Mouse (Mus musculus) hindbrain, embryonic 12.5 days (tissue): Measurements from ENCODE around the gene Crybg3. TPM values are rescaled to one million over a fixed set of nuclear protein-coding genes. Genes with fewer than 3 reads are reported as not detected.

Source experiments
- ATAC-seq: fragments of 200-750 bp; cut with Nextera tagmentation; 2 replicates; pipeline ENCODE4 v1.8.0; 2017; ENCODE audit warnings: moderate TSS enrichment; ENCODE audit not compliant: low FRiP score
- H3K27ac ChIP-seq: fragments of 300-500 bp; sonication (generic); 2 replicates; pipeline ENCODE4 v1.5.1; 2016; ENCODE audit warnings: mild to moderate bottlenecking
- H3K27me3 ChIP-seq: fragments of 300-500 bp; sonication (generic); 2 replicates; pipeline ENCODE4 v1.6.1; 2016; ENCODE audit warnings: mild to moderate bottlenecking
- H3K36me3 ChIP-seq: fragments of 300-500 bp; sonication (generic); 2 replicates; pipeline ENCODE4 v1.6.1; 2016; ENCODE audit warnings: mild to moderate bottlenecking
- H3K4me1 ChIP-seq: fragments of 300-500 bp; sonication (generic); 2 replicates; pipeline ENCODE4 v1.6.1; 2016
- H3K4me2 ChIP-seq: fragments of 300-500 bp; sonication (generic); replicated peaks from 2 replicates; pipeline ENCODE4 v1.6.1; 2016; ENCODE audit warnings: mild to moderate bottlenecking
- H3K4me3 ChIP-seq: fragments of 300-500 bp; sonication (generic); 2 replicates; pipeline ENCODE4 v1.5.1; 2016; ENCODE audit warnings: mild to moderate bottlenecking
- H3K9ac ChIP-seq: fragments of 300-500 bp; sonication (generic); 2 replicates; pipeline ENCODE4 v1.6.1; 2016; ENCODE audit warnings: mild to moderate bottlenecking, moderate library complexity
- H3K9me3 ChIP-seq: fragments of 300-500 bp; sonication (generic); replicated peaks from 2 replicates; pipeline ENCODE4 v1.6.1; 2016; ENCODE audit warnings: mild to moderate bottlenecking
- WGBS: fragments of 180-500 bp; shearing (Covaris S2); methylation state at CpG from one replicate; pipeline ENCODE4 v1.1.7; 2016; 5-methylcytosine and 5-hydroxymethylcytosine counted together
- polyA plus RNA-seq: library from polyadenylated mRNA; unstranded; fragments of >200 nt; fragmentation: Nextera tagmentation; extraction: Ambion mirVana; gene quantifications from 2 replicates; pipeline ENCODE4 v1.2.1, GENCODE M21; 2016

Gene Crybg3
- polyA plus RNA-seq, 1 experiment from 2014 or later: 5.9 TPM

DNA sequence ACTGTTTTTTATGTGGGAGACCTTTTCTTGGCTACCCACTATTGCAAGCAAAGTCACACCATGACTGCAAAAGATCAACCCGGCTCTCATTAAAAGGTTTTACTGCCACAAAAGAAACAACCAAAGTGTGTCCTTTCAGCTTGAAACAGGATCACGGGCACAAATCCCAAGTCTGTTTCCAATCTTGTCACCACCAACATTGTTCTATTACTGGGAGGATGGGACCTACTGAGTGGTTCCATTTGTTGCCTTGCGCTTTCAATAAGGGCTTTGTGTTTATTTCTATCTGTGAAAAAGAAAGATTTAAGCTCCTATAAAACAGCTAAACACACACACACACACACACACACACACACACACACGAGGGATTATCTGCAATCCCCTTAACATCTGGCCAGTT lies 1.8 kb downstream of the Crybg3 start:
- Histone ChIP-seq H3K9me3 (no peaks in the 10 kb centered on the region), H3K27me3 (no peaks in the 10 kb centered on the region), H3K4me3 (peak overlapping the region; percentile 22), H3K9ac (no peak overlapping the region), H3K27ac (no peak overlapping the region), H3K4me1 (peaks cover 11% of the 10 kb centered on the region), H3K4me2 (peak overlapping the region; percentile 76), H3K36me3 (no peaks in the 10 kb centered on the region)
- ATAC-seq: no peak
- 36% methylated on average over 4 of the region's 4 CpGs for WGBS

GRCm38 (mm10) chr16:59597256-59597655 lies 3.5 kb downstream of the Crybg3 start:
- Histone ChIP-seq H3K9ac (no peak overlapping the region), H3K36me3 (no peaks in the 10 kb centered on the region), H3K27ac (no peak overlapping the region), H3K4me2 (no peak overlapping the region), H3K9me3 (no peaks in the 10 kb centered on the region), H3K4me1 (peaks cover 9% of the 10 kb centered on the region), H3K4me3 (no peak overlapping the region), H3K27me3 (no peaks in the 10 kb centered on the region)
- WGBS: 92% methylated on average over 6 of the region's 6 CpGs
- ATAC-seq: no peak

DNA sequence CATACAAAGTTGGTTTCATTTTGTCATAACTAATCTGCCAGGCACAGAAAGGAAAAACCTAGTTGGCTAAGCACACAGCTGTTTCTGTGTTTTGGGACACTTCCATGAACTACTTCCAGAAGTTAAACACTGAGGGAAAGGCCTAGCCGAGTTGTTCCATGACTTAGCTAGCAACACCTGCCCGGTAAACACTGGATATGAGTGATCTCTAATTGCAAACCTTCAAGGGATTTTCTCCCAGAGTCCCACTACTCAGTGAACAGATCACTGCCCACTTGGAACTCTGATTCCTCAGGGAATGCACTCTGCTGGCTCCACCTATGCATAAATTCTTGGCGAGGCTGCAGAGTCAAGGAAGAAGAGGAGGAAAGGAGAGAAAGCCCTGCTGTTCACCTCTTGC lies 6.1 kb downstream of the Crybg3 start:
- Histone ChIP-seq H3K9me3 (no peaks in the 10 kb centered on the region), H3K9ac (no peak overlapping the region), H3K36me3 (no peaks in the 10 kb centered on the region), H3K27ac (no peak overlapping the region), H3K4me2 (no peak overlapping the region), H3K4me3 (no peak overlapping the region), H3K27me3 (no peaks in the 10 kb centered on the region), H3K4me1 (peaks cover 5% of the 10 kb centered on the region)
- ATAC-seq: no peak
- 94% methylated on average over 3 of the region's 3 CpGs for WGBS

DNA sequence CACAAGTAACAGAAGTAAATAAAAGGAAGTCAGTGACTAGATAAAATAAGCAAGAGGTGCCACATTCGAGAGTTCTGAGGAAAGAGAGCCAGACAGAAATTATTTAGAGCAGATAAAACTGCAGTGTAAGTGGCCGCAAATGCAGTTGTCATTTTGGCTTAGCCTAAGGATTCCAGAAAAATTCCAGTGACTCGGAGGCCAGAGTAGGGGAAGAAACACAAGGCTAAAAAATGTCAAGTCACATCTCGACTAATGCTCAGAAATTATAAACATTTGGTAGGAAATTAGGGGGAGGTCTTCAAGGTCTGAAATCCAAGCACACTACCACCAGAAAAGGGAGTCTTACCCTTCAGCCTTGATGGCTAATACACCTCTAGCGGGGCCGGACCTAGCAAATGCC lies 10.0 kb downstream of the Crybg3 start:
- Histone ChIP-seq H3K4me3 (no peak overlapping the region), H3K4me2 (no peak overlapping the region), H3K27ac (no peak overlapping the region), H3K36me3 (no peaks in the 10 kb centered on the region), H3K9me3 (no peaks in the 10 kb centered on the region), H3K4me1 (0 out of 2 replicates have a peak, but pooled peaks cover 7% of the 10 kb centered on the region), H3K9ac (no peak overlapping the region), H3K27me3 (no peaks in the 10 kb centered on the region)
- 77% methylated on average over 6 of the region's 6 CpGs for WGBS
- no peak for ATAC-seq

DNA sequence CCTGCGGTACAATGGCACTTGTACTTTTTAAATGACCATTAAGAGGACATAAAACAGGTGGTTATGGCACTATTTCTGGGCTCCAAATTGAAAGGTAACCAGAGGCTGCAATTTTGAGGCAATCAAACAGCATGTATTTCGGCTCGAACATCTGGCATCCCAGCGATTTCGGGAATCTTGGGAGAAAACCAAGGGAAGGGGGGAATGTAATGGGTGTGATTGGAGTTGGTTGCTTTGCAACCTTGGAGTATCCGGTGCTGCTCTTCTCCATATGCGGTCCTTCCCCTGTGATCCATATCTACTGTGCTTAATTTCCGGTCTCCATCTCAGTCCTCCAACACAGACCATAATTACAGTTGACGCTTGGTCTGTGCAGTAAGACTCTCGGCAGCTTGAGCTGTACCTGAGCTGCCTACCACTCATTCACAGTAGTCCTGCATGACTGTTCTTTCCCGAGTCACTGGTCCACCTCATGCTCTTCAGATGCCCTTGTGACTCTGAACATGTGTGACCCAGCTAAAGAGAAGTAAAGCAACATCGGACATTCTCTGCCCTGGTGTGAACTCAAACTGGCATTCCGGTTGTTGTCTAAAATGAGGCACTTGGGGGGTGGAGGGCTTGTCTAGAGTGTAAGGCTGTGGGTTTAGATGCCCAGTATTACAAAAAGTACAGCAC lies 12.3 kb downstream of the Crybg3 start:
- H3K27me3 ChIP-seq: no peaks in the 10 kb centered on the region
- WGBS: 93% methylated on average over 13 of the region's 13 CpGs
- no peak overlapping the region for H3K4me3 ChIP-seq
- no peaks in the 10 kb centered on the region for H3K9me3 ChIP-seq
- H3K4me2 ChIP-seq: no peak overlapping the region
- H3K36me3 ChIP-seq: no peaks in the 10 kb centered on the region
- no peak overlapping the region for H3K27ac ChIP-seq
- no peak overlapping the region for H3K9ac ChIP-seq
- ATAC-seq: no peak
- H3K4me1 ChIP-seq: 0 out of 2 replicates have a peak, but pooled peaks cover 7% of the 10 kb centered on the region

GRCm38 (mm10) chr16:59587816-59588215 lies 13.0 kb downstream of the Crybg3 start:
- Histone ChIP-seq H3K9ac (no peak overlapping the region), H3K4me1 (0 out of 2 replicates have a peak, but pooled peaks cover 7% of the 10 kb centered on the region), H3K9me3 (no peaks in the 10 kb centered on the region), H3K4me2 (no peak overlapping the region), H3K36me3 (no peaks in the 10 kb centered on the region), H3K27ac (no peak overlapping the region), H3K4me3 (no peak overlapping the region), H3K27me3 (no peaks in the 10 kb centered on the region)
- ATAC-seq: no peak
- 93% methylated on average over 10 of the region's 10 CpGs for WGBS

DNA sequence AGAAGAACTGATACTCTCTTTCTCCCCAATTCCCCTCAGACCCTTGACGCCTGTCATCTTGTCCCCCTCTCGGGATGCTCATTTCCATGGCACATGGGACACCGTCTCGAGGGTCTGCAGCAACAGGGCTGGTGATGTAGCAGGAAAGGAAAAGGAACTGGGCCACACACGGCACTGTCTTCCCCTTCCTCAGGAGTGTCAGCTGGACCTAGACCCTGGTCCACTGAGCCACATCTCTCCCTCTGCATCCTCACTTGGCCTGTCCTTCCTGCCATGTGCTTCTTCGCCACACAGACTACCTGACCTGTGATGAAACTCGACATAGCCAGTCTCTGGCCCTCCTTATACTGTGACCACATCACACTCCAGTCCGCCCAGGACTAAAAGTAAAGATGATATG lies 13.9 kb downstream of the Crybg3 start:
- Histone ChIP-seq H3K9ac (no peak overlapping the region), H3K4me2 (no peak overlapping the region), H3K4me3 (no peak overlapping the region), H3K27ac (no peak overlapping the region), H3K27me3 (no peaks in the 10 kb centered on the region), H3K4me1 (0 out of 2 replicates have a peak, but pooled peaks cover 7% of the 10 kb centered on the region), H3K9me3 (no peaks in the 10 kb centered on the region), H3K36me3 (no peaks in the 10 kb centered on the region)
- no peak; the same call in 1 of the 2 replicates for ATAC-seq
- 86% methylated on average over 8 of the region's 8 CpGs for WGBS

DNA sequence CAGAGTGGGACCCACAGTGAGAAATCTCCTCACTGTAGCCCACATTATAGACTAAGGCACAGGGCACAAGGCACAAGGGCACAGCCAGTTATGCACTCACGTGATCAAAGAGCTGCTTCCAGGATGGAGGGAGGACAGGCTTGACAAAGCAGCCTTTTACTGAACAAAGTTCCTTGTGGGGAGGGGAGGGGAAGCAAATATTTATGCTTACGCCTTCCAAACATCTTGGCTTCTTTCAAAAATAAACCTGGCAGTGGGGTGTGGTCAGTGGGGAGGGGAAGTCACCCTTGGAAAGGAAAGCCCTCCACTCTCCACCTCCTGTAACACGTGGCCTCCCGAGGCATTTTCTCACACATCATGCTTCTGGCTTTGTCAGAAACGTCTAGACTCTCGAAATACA lies 14.5 kb downstream of the Crybg3 start:
- H3K4me3 ChIP-seq: no peak overlapping the region
- no peak overlapping the region for H3K4me2 ChIP-seq
- 0 out of 2 replicates have a peak, but pooled peaks cover 7% of the 10 kb centered on the region for H3K4me1 ChIP-seq
- H3K9me3 ChIP-seq: no peaks in the 10 kb centered on the region
- no peak overlapping the region for H3K27ac ChIP-seq
- ATAC-seq: peak; percentile 57; the same call in 1 of the 2 replicates
- no peaks in the 10 kb centered on the region for H3K36me3 ChIP-seq
- no peak overlapping the region for H3K9ac ChIP-seq
- WGBS: 58% methylated on average over 6 of the region's 6 CpGs
- H3K27me3 ChIP-seq: no peaks in the 10 kb centered on the region

- Histone ChIP-seq H3K9me3 (no peaks in the 10 kb centered on the region), H3K36me3 (no peaks in the 10 kb centered on the region), H3K27ac (no peak overlapping the region), H3K27me3 (no peaks in the 10 kb centered on the region), H3K4me1 (0 out of 2 replicates have a peak, but pooled peaks cover 7% of the 10 kb centered on the region), H3K4me2 (no peak overlapping the region), H3K4me3 (no peak overlapping the region), H3K9ac (no peak overlapping the region)
- ATAC-seq: no peak
- WGBS: 86% methylated on average over 4 of the region's 4 CpGs
Measured at GRCm38 (mm10) chr16:59585706-59586244, 15.0 kb downstream of the Crybg3 start.

GRCm38 (mm10) chr16:59583515-59583914 lies 17.3 kb downstream of the Crybg3 start:
- no peaks in the 10 kb centered on the region for H3K36me3 ChIP-seq
- H3K9ac ChIP-seq: no peak overlapping the region
- no peak overlapping the region for H3K4me2 ChIP-seq
- H3K27me3 ChIP-seq: no peaks in the 10 kb centered on the region
- 86% methylated on average over 5 of the region's 5 CpGs for WGBS
- H3K4me3 ChIP-seq: no peak overlapping the region
- no peaks in the 10 kb centered on the region for H3K9me3 ChIP-seq
- no peak overlapping the region for H3K27ac ChIP-seq
- ATAC-seq: no peak
- 0 out of 2 replicates have a peak, but pooled peaks cover 7% of the 10 kb centered on the region for H3K4me1 ChIP-seq

DNA sequence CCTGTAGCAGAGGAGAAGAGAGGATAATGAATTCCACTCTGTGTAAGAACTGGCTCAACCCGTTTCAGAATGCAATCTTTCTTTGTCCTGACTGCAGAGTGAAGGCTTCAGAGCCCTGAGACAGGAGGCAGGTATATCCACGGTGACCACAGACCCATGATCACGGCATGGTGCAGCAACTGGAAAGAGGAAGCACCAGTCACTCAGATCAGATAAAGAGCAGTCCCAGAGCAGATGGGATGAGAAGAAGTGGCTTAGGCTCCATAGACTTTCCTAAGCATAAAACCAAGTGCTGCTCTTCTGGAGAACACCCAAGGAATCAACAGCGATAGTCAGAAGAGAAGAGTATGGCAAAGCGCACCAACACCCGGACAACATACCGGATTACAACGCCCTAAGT lies 21.5 kb downstream of the Crybg3 start:
- Histone ChIP-seq H3K9me3 (no peaks in the 10 kb centered on the region), H3K27me3 (no peaks in the 10 kb centered on the region), H3K36me3 (no peaks in the 10 kb centered on the region), H3K4me3 (no peak overlapping the region), H3K27ac (no peak overlapping the region), H3K4me2 (no peak overlapping the region), H3K9ac (no peak overlapping the region), H3K4me1 (no peaks in the 10 kb centered on the region)
- WGBS: 90% methylated on average over 8 of the region's 8 CpGs
- no peak for ATAC-seq

DNA sequence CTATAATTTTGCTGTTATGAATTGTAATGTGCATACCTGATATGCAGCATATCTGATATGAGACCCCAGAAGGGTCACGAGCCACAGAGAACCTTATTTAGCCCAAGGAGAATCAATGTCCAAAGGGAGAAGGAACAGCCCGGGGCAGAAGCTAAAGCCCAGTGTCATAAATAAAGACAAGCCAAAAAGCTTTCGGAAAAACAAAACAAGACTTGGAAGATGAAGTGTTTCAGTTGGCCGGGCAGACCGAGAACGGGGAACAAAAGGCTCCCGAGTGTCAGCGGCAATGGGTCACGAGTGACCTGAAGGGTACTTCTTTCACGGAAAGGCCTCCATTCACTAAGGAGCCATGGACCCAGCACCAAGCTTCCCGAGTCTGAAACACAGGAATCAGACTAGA lies 26.8 kb downstream of the Crybg3 start:
- WGBS: 73% methylated on average over 11 of the region's 11 CpGs
- Histone ChIP-seq H3K4me1 (0 out of 2 replicates have a peak, but pooled peaks cover 2% of the 10 kb centered on the region), H3K9ac (no peak overlapping the region), H3K4me3 (no peak overlapping the region), H3K4me2 (no peak overlapping the region), H3K27me3 (no peaks in the 10 kb centered on the region), H3K36me3 (no peaks in the 10 kb centered on the region), H3K27ac (no peak overlapping the region), H3K9me3 (no peaks in the 10 kb centered on the region)
- no peak for ATAC-seq

- H3K4me2 ChIP-seq: no peak overlapping the region
- no peaks in the 10 kb centered on the region for H3K36me3 ChIP-seq
- H3K4me3 ChIP-seq: no peak overlapping the region
- WGBS: 86% methylated on average over 3 of the region's 3 CpGs
- no peak overlapping the region for H3K9ac ChIP-seq
- no peak for ATAC-seq
- H3K9me3 ChIP-seq: no peaks in the 10 kb centered on the region
- 0 out of 2 replicates have a peak, but pooled peaks cover 2% of the 10 kb centered on the region for H3K4me1 ChIP-seq
- no peaks in the 10 kb centered on the region for H3K27me3 ChIP-seq
- no peak overlapping the region for H3K27ac ChIP-seq
Measured at GRCm38 (mm10) chr16:59572685-59573084, 28.1 kb downstream of the Crybg3 start.
